Mouse (Mus musculus) liver, embryonic 11.5 days (tissue): Measurements from ENCODE around the gene Ap3d1. TPM values are rescaled to one million over a fixed set of nuclear protein-coding genes. Genes with fewer than 3 reads are reported as not detected.

Experiments
- ATAC-seq: fragments of 200-750 bp; cut with Nextera tagmentation; replicated peaks from 2 replicates; pipeline ENCODE4 v1.8.0; 2017; ENCODE audit warnings: moderate number of reproducible peaks, mild to moderate bottlenecking, moderate TSS enrichment, moderate library complexity; ENCODE audit not compliant: low FRiP score
- DNase-seq: peaks from one replicate; pipeline ENCODE4 v3.0.0-alpha.2; 2017; ENCODE audit warnings: low spot score
- H3K27ac ChIP-seq: fragments of 300-500 bp; sonication (generic); 2 replicates; pipeline ENCODE4 v1.5.1; 2014; ENCODE audit warnings: mild to moderate bottlenecking, low read depth, low read length, control low read depth
- H3K27me3 ChIP-seq: fragments of 300-500 bp; sonication (generic); replicated peaks from 2 replicates; pipeline ENCODE4 v1.6.1; 2014; ENCODE audit warnings: low read length, mixed read lengths; ENCODE audit not compliant: control insufficient read depth, insufficient read depth
- H3K36me3 ChIP-seq: fragments of 300-500 bp; sonication (generic); 2 replicates; pipeline ENCODE4 v1.6.1; 2014; ENCODE audit warnings: mild to moderate bottlenecking, low read length, moderate library complexity, mixed read lengths; ENCODE audit not compliant: control insufficient read depth, insufficient read depth
- H3K4me1 ChIP-seq: fragments of 300-500 bp; sonication (generic); replicated peaks from 2 replicates; pipeline ENCODE4 v1.6.1; 2014; ENCODE audit warnings: low read length, mixed read lengths; ENCODE audit not compliant: control insufficient read depth, insufficient read depth
- H3K4me2 ChIP-seq: fragments of 300-500 bp; sonication (generic); 2 replicates; pipeline ENCODE4 v1.6.1; 2014; ENCODE audit warnings: mild to moderate bottlenecking, control low read depth, moderate library complexity
- H3K4me3 ChIP-seq: fragments of 300-500 bp; sonication (generic); 2 replicates; pipeline ENCODE4 v1.5.1; 2014; ENCODE audit warnings: low read depth, low read length, control low read depth
- H3K9ac ChIP-seq: fragments of 300-500 bp; sonication (generic); 2 replicates; pipeline ENCODE4 v1.6.1; 2014; ENCODE audit warnings: low read depth, low read length, control low read depth
- H3K9me3 ChIP-seq: fragments of 300-500 bp; sonication (generic); 2 replicates; pipeline ENCODE4 v1.6.1; 2016; ENCODE audit warnings: low read length, inconsistent platforms, mixed read lengths; ENCODE audit not compliant: control insufficient read depth
- WGBS: fragments of 180-500 bp; shearing (Covaris S2); extraction: QIAGEN DNeasy Blood & Tissue Kit; methylation state at CpG from one replicate; pipeline ENCODE4 v1.1.7; 2014; 5-methylcytosine and 5-hydroxymethylcytosine counted together
- polyA plus RNA-seq: library from polyadenylated mRNA; unstranded; fragments of >200 nt; fragmentation: Nextera tagmentation; extraction: Ambion mirVana; gene quantifications from 2 replicates; pipeline ENCODE4 v1.2.1, GENCODE M21; 2014

Ap3d1 gene
- polyA plus RNA-seq, 1 experiment from 2014 or later, result 53.2 TPM

DNA sequence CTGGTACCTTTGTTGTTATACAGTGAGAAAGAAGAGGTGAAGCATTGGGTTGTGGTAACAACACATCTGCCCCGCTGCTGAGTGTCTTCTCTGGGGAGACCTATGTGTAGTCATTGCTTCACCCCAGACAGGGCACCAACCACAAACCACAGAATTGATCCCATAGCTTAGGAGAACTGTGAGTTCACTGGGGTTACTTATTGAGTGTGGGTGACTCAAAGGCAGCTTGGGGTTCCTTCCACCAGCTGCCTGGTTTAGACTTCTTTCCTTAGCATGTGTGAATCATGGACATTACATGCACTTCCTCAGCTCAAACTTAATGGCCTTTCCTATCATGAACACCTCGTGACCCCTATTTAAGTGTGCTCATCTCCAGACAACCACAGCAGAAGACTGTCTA is 21.4 kb upstream of the Ap3d1 start:
- DNase-seq, result no peak
- H3K4me1 ChIP-seq, result peaks cover 27% of the 10 kb centered on the region
- ATAC-seq, result no peak
- H3K36me3 ChIP-seq, result peaks cover 27% of the 10 kb centered on the region
- H3K9me3 ChIP-seq, result no peaks in the 10 kb centered on the region
- no peak overlapping the region for H3K4me3 ChIP-seq
- no peaks in the 10 kb centered on the region for H3K27me3 ChIP-seq
- H3K9ac ChIP-seq, result no peak overlapping the region
- H3K27ac ChIP-seq, result no peak overlapping the region
- no peak overlapping the region for H3K4me2 ChIP-seq
- 66% methylated on average over 2 of the region's 2 CpGs for WGBS

DNA sequence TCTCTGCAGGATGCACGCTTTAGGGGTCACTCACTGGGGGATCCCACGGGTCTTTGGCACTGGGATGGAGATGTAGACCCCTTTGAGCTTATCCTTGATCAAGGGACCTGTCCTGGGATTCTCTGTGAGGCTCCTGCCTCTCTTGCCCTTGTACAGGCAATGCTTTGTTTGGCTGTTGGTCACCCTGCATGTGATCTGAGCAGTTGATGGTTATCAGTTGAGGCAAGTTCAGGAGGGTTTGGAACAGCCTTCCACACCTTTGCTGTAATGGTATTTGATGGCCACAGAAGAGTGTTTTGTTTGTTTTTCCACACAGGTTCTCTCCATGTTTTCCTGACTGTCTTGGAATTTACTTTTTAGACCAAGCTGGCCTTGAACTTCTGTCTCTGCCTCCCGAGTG is 19.8 kb upstream of the Ap3d1 start:
- peaks cover 43% of the 10 kb centered on the region for H3K4me1 ChIP-seq
- DNase-seq (no peak), ATAC-seq (no peak)
- no peak overlapping the region for H3K4me3 ChIP-seq
- no peaks in the 10 kb centered on the region for H3K27me3 ChIP-seq
- no peak overlapping the region for H3K4me2 ChIP-seq
- no peaks in the 10 kb centered on the region for H3K9me3 ChIP-seq
- H3K9ac ChIP-seq, result no peak overlapping the region
- H3K27ac ChIP-seq, result no peak overlapping the region
- WGBS, result 75% methylated on average over 3 of the region's 3 CpGs
- H3K36me3 ChIP-seq, result peaks cover 15% of the 10 kb centered on the region

DNA sequence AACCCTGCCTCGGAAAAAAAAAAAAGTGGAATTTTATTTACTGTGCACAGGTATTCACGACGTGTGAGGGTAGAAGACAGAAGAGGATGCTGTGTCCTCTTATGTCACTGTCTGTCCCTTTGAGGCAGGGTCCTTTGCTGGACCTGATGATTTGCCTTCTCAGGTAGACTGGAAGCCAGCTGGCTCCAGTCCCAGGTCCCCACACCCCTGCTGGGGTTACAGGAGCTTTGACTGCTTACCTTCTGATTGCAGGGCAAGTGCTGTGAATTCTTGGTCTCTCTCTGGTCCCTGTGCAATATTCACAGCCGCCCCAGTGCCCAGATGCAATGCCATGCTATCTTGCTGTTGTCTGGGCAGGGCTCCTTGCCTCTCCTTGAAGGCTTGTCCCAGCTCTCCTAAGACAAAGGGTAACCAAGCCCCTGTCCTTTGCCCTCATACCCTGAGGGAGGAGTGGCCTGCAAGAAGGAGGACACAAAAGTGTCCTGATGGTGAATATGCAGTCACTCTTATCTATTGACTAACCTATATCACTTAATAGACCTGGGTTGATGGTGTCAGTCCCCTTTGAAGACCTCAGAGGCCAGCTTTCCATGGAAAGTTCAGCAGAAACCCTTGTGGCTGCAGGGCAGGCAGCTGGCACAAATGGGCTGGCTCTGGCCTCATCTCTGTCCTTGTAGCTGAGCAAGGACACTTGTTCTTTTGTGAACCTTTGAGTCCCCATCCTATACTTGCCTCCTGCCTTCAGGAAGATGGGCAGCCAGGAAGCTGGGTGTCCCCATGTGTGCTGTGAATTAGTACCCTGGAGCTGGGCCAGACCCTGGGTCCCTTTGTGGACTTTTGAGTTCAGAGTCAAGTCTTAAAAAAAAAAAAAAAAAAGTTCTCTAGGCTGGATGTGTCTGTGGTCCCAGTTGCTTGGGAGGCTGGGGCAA is 18.8 kb upstream of the Ap3d1 start:
- ATAC-seq, result no peak
- DNase-seq, result no peak
- H3K4me3 ChIP-seq, result no peak overlapping the region
- WGBS, result 80% methylated on average over 4 of the region's 4 CpGs
- H3K36me3 ChIP-seq, result peaks cover 6% of the 10 kb centered on the region; the same call in 1 of the 2 replicates
- H3K9me3 ChIP-seq, result no peaks in the 10 kb centered on the region
- no peaks in the 10 kb centered on the region for H3K27me3 ChIP-seq
- no peak overlapping the region for H3K4me2 ChIP-seq
- H3K4me1 ChIP-seq, result peaks cover 52% of the 10 kb centered on the region
- H3K27ac ChIP-seq, result no peak overlapping the region
- H3K9ac ChIP-seq, result no peak overlapping the region

DNA sequence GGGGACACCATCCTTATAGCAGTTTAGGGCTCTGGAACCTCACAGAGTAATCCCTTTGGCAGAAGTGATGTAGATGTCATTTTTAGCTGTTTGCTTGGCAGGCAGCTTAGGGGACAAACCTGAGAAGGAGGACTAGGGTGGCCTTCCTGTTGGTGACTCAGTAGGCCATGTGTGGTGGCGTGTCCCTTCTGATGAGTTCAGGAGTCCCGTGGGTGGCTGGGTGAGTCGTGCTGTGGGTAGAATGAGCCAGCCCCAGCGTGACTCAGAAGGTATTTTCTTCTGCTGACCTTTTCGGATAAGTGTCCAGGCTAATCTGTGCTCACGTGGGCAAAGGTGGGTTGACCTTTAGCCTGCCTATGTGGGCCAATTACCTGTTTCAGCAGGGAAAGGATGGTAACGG is 16.6 kb upstream of the Ap3d1 start:
- Histone ChIP-seq H3K36me3 (peaks cover 3% of the 10 kb centered on the region; the same call in 1 of the 2 replicates), H3K27me3 (no peaks in the 10 kb centered on the region), H3K4me2 (no peak overlapping the region; the same call in 1 of the 2 replicates), H3K9me3 (no peaks in the 10 kb centered on the region), H3K4me3 (no peak overlapping the region), H3K9ac (peak overlapping the region; percentile 35; the same call in 1 of the 2 replicates), H3K4me1 (peaks cover 57% of the 10 kb centered on the region), H3K27ac (no peak overlapping the region)
- ATAC-seq (no peak), DNase-seq (no peak)
- 70% methylated on average over 7 of the region's 7 CpGs for WGBS

DNA sequence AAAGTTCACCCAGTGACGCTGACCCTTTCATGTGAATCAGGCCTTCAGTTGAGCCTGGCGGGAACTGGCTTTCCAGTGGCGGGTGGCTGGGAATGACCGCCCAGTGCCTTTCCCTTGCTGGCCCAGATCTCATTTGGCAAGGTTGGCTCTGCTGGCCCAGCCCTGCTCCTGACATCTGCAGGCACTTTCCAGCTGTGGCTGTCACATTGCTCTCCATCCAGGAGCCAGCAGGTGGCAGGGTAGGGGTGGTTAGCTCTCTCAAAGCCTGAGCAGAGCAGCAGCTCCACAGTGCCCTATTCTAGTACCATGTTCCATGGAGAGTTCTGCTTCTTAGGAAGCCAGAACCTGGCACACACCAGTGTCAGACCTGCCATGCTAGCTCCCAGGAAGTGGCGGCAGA is 15.7 kb upstream of the Ap3d1 start:
- DNase-seq (peak; percentile 52), ATAC-seq (peak; percentile 65)
- Histone ChIP-seq H3K36me3 (no peaks in the 10 kb centered on the region), H3K9ac (no peak overlapping the region), H3K27me3 (no peaks in the 10 kb centered on the region), H3K9me3 (no peaks in the 10 kb centered on the region), H3K4me1 (peaks cover 58% of the 10 kb centered on the region), H3K4me2 (peak overlapping the region; percentile 83; the same call in 1 of the 2 replicates), H3K4me3 (no peak overlapping the region; the same call in 1 of the 2 replicates), H3K27ac (no peak overlapping the region)
- WGBS, result 39% methylated on average over 5 of the region's 5 CpGs

- peak overlapping the region; percentile 95; the same call in 1 of the 2 replicates for H3K4me3 ChIP-seq
- H3K9ac ChIP-seq, result peak overlapping the region; percentile 1
- no peak overlapping the region for H3K27ac ChIP-seq
- DNase-seq (no peak), ATAC-seq (no peak)
- no peaks in the 10 kb centered on the region for H3K27me3 ChIP-seq
- WGBS, result 64% methylated on average over 4 of the region's 4 CpGs
- H3K36me3 ChIP-seq, result no peaks in the 10 kb centered on the region
- peak overlapping the region; percentile 83 for H3K4me2 ChIP-seq
- no peaks in the 10 kb centered on the region for H3K9me3 ChIP-seq
- peaks cover 65% of the 10 kb centered on the region for H3K4me1 ChIP-seq
Measured at GRCm38 (mm10) chr10:80756967-80757366, 14.9 kb upstream of the Ap3d1 start.

GRCm38 (mm10) chr10:80756509-80756908 is 14.4 kb upstream of the Ap3d1 start:
- Histone ChIP-seq H3K4me2 (peak overlapping the region; percentile 83), H3K27ac (no peak overlapping the region), H3K36me3 (no peaks in the 10 kb centered on the region), H3K27me3 (no peaks in the 10 kb centered on the region), H3K4me1 (peaks cover 64% of the 10 kb centered on the region), H3K9me3 (no peaks in the 10 kb centered on the region), H3K9ac (peak overlapping the region; percentile 94), H3K4me3 (peak overlapping the region; percentile 95)
- no peak for ATAC-seq
- 68% methylated on average over 2 of the region's 2 CpGs for WGBS
- no peak for DNase-seq

DNA sequence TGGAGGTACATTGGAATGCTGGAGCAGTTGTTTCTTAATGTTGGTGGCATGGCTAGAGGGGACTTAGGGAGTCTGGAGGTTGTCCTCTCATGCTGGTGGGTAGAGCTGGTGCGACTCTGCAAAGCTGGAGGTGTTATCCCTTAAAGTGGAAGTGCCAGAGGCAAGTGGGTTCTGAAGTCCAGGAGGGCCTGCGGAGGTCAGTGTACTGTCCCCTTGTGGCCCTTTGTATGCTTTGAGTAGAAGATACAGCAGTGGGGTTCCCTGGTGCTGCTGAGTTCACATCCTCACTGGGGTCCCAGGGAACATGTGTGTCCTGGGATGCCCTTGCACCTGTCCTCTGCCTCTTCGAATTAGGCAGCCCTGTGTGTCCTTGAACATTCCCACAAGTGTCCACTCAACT is 14.0 kb upstream of the Ap3d1 start:
- no peak overlapping the region for H3K27ac ChIP-seq
- peak overlapping the region; percentile 83 for H3K4me2 ChIP-seq
- ATAC-seq, result no peak
- H3K9ac ChIP-seq, result peak overlapping the region; percentile 94
- no peak for DNase-seq
- H3K4me3 ChIP-seq, result peak overlapping the region; percentile 95
- WGBS, result 18% methylated on average over 3 of the region's 3 CpGs
- no peaks in the 10 kb centered on the region for H3K27me3 ChIP-seq
- no peaks in the 10 kb centered on the region for H3K9me3 ChIP-seq
- H3K36me3 ChIP-seq, result no peaks in the 10 kb centered on the region
- H3K4me1 ChIP-seq, result peaks cover 60% of the 10 kb centered on the region
